Mouse (Mus musculus) megakaryocyte-erythroid progenitor cell, adult 5-6 weeks (primary cell): ENCODE results near the gene Atp8a1. TPM values are rescaled to one million over a fixed set of nuclear protein-coding genes. Genes with fewer than 3 reads are reported as not detected.
"Not testable (repeated sequence)": the region's sequence is repeated elsewhere in the genome, so short reads cannot be mapped to it uniquely, and the experiment has no call there.

ENCODE experiments used
- ATAC-seq: replicated peaks from 2 replicates; pipeline ENCODE4 v1.8.0; 2016; ENCODE audit warnings: mild to moderate bottlenecking, inconsistent platforms; ENCODE audit not compliant: severe bottlenecking, poor library complexity, low FRiP score, low TSS enrichment
- total RNA-seq, 2 experiments: library from RNA; stranded (forward) in 1 of 2; stranded (reverse) in 1 of 2; fragments of 200-1000, 215-1000 nt in 1 of 2; fragments of >200 nt in 1 of 2; fragmentation: Nextera tagmentation in 1 of 2; gene quantifications; 2 replicates each; pipeline ENCODE4 v1.2.3; 2014 to 2017

Atp8a1 gene
- total RNA-seq, 2 experiments from 2014 or later, result 163 to 184 TPM

DNA sequence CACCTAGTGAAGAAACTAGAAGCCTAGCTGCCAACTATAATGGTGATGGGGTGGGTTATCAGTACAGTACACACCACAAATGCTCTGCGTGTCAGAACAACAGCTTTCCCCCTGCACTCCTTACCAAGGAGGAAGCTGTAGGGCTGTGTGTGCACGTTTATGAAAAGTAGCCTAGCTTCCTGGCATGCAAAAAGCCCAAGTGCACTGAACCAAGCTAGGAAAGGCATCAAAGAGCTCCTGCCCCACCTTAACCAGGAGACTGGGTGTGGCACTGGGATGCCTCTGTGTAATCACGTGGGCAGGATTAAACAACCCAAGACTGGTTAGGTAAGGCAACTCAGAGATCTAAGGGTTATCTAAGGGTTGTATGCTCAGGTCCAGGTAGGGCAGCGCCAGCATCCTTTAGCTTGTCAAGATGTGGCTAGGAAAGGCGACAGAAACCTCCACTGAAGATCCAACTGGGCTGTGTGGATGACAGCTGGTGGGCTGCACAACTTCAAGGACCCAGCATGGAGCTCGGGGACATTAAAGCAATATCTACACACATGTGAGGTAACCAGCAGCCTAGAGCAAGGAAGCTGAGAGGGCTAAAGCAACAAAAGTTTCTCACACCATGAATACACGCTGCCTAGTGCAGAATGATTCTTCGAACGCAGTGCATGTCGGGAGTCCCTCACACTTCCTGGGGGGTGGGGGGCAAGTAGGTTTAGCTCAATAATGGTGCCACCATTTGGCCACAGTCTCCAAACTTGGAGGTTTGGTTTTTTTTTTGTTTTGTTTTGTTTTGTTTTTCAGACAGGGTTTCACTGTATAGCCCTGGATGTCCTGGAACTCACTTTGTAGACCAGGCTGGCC lies 15.7 kb downstream of the Atp8a1 start:
- ATAC-seq, result peak; percentile 94

DNA sequence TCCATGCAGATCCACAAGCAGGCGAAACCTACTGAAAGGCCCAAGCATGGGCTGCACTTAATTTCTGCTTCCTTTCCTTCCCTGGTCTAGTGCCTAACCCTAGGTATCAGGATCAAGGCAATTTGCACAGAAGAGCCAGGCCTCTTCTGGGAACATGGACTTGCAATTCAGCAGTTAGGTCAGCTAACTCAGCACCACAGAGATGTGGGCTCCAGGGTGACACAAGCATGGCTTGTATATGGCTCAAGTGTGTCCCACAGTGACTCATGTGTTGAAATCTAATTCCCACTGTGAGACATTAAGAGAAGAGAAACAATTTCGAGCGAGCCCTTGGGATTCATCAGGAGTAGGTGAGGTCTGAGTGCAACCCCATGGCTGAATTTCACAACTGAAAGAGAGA lies 18.9 kb downstream of the Atp8a1 start:
- ATAC-seq, result no peak

DNA sequence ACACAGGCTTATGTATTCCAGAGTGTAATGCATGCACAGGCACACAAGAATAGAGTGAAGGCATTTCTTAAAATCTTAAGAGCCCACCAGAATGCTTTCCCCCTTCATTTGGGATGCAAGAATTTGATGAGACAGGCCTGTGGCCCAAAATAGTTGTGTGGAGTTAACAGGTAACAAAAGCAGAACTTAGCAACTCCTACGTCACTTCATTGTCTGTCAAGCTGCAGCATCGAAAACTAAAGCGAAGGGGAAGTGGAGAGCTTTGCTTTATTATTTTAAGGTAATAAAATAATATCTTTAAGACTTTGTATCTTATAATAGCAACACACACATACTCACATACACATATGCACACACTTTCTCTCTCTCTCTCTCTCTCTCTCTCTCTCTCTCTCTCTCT lies 20.3 kb downstream of the Atp8a1 start:
- no peak for ATAC-seq

DNA sequence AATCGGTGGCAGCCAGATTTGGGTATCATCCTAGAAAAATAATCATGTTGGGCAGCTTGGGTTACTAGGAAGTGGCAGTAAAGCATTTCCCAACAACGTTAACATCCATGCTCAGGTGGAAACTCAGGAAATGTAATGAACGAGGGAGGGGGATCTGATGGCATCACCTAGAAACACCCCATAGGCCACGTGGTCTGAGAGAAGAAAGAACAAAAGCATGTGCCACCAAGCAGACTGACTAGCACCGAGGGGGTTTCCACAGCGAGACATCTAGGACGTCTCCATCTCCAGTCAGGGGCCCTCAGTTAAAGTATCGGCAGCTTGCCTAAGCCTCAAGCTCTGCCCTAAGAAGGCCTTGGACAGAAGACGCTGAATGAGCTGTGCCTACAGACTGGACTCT lies 21.0 kb downstream of the Atp8a1 start:
- no peak for ATAC-seq

DNA sequence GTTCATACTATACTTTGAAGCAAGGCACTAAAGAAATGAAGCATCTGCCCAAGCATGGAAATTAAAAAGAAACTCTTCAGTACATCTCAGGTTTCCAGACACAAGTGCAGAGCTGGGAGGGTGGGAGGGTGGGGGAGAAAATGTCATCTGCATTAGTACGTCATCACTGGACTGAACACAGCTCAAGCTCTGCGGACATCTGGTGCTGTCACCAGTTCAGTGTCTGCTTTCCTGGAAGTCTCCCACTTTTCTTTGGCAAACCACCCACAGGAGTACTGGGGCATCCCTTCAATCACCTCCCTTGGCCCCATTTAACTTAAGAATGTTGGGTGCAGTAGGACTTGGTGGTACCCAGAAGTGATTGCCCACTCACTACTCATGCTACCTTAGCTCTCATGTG lies 22.6 kb downstream of the Atp8a1 start:
- no peak for ATAC-seq

- no peak for ATAC-seq
Measured at GRCm38 (mm10) chr5:67823771-67824170, 23.5 kb downstream of the Atp8a1 start.

- peak; percentile 42 for ATAC-seq
Measured at GRCm38 (mm10) chr5:67822619-67823018, 24.6 kb downstream of the Atp8a1 start.

DNA sequence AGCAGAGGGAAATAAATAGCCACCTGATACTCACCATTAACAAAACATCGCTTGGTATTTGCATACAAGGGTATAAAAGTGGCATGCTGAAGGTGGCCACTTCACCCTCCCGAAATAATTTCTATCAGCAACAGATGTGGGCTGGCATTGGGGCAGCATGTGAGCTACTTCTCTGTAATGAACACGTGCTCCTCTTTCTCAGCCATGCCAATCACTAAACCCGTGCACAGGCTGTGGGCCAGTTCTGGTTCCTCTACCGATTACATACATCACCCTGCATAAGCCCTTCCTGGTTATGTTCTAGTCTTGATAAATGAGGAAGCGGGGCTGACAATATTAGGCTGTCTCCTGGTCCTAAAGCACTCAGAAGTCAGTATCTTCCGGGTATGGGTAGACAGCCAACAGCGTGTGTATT lies 25.2 kb downstream of the Atp8a1 start:
- peak; percentile 80 for ATAC-seq

GRCm38 (mm10) chr5:67821185-67821584 lies 26.0 kb downstream of the Atp8a1 start:
- ATAC-seq, result no peak

DNA sequence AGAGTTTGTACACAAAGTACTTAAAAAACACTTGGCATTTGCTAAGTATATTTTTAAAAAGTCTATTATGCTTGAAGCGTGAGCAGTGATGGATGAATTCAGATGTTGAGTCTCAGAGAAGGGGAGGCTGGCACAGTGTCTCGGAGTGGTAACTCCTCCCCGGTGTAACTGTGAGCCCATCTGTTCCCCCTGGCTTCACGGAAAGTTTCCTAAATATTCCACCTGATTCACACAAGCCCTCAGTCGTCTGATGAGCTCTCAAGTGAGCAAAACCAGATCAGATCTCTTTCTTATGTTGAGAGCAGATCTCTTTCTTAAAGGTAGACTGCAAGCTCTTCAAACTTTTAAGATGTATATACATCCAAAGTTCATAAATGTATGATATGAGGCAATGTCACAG lies 27.8 kb downstream of the Atp8a1 start:
- no peak for ATAC-seq

DNA sequence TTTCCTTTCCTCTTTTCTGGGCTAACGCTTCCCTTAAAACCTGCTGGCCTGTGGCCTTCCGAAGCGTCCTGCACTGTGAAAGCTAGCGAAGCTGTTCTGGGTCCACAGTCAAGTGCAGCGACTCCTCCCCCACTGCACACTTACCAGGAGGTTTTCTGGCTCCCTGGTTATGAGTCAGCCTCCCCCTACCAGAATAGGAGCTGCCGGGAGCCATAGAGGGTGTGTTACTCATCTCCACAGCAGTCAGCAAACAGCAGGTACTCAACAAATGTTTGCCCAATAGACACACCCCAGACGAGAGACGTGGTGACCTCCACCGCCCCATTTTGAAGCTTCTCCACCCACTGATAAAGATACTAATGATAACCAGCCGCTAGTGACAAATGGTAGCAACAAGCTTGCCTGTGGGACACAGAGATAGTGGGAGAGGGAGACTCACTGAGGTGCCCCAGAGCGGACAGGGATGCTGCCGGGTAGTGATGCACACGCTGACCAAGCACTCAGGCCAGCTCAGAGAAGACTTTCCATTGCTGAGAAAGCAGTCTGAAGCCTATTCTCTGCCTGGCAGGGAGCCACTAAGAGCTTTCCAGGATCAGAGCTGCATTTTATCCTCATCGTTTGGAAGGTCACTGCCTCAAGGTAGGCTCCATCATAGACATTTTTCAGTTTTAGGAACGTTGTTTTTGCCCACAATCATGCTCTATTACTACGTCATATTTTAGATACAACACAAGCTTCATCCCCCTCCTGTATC lies 31.5 kb downstream of the Atp8a1 start:
- ATAC-seq, result peak; percentile 88

DNA sequence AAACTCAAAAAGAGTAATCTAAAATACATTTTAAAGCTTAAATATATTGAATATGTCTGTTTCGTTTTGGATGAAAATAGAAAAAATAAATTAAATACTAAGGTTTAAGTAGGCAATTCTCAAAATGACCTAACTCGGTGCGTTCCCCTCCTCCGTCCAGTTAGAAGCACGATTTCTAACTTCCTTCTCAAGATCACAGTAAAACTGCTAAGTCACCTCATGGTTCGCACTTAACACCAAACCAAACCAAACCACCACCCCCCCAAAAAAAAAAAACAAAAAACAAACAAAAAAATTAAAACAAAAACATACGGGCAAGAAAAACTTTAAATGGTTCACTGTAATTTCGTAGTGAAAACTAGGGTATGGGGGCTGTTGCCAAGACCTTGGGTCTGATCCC lies 32.2 kb downstream of the Atp8a1 start:
- not testable (repeated sequence) for ATAC-seq

- ATAC-seq, result peak; percentile 29; the same call in 1 of the 2 replicates
Measured at GRCm38 (mm10) chr5:67814437-67814965, 32.7 kb downstream of the Atp8a1 start.

- ATAC-seq, result peak; percentile 53
Measured at GRCm38 (mm10) chr5:67813334-67813733, 33.9 kb downstream of the Atp8a1 start.

DNA sequence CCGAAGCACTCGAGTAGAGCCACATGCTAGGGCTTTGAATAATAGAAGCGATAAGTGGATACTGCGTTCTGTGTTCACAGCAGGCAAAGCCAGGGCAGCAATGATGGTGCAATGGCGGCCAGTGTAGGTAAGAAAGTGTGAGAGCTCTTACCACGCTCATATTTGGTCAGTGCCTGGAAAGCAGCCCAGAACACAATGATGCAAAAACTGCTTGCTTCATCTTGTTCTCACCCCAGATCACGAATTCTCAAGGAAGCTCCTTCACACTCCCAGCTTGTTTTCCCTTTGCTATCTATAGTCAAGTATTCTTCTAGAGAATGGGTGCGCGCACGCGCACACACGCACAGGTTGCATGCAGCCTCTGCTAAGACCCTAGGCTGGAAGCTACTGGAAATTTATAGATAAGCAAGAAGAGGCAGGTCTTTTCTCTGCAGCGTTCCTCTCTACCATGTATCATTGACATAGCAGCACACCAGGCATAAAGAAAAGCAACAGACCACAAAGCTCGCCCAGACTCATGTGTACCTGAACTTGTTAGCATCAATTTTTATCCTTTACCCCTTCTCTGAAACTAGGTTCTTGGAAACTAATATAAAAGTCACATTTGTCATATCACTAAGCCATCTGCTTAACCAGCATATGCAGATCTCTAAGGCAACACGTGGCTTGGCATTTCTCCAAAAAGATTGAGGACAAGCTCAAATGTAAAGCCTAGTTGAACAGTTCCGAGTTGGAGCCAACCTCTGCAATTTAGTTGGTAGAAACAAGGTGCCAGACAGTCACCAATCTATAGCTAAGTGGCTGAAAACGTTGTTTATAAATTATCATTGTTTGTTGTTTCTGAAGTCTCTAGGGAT lies 44.8 kb downstream of the Atp8a1 start:
- ATAC-seq, result peak; percentile 83

- ATAC-seq, result no peak
Measured at GRCm38 (mm10) chr5:67800801-67801200, 46.4 kb downstream of the Atp8a1 start.

DNA sequence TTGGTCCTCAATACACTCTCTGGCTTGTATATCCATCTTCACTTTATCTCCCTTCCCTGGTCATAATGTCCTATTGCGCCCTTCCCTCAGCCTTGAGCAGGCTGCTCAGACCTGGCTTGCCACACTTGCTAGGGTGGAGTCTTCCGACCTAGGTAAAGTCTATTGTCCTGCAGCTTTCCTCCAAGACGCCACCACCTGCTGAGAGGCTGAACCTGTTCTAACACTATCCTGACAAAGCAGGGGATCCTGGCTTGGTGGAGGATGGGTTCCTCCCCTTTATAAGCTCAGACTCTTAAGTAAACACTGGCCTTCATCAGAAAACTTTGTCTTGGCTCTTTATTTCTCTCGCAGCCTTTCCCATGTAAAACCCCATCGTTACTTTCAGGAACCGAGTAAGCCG lies 47.4 kb downstream of the Atp8a1 start:
- no peak for ATAC-seq

DNA sequence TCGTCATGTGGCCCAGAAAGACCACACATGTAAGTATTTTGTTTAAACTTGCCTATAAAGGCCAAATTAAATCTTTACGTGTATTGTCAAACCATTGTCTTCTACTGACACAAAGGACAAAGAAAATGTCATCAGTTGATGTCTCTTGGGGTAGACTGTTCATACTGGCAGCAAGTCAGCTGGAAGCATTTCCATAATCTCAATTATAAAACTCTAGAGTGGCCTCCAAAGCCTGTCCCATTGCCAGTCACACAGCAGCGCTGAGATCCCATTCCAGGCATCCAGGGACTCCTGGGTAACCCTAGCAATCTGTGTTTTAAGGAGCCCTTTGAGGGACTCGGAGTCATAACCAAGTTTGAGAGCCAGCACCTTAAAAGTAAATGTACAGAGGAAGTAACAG lies 48.9 kb downstream of the Atp8a1 start:
- no peak for ATAC-seq
